Mouse (Mus musculus) left cerebral cortex, postnatal 14 days (tissue): ENCODE results near the gene Fbxl15. TPM values are rescaled to one million over a fixed set of nuclear protein-coding genes. Genes with fewer than 3 reads are reported as not detected.

ENCODE experiments used
- DNase-seq, 2 experiments: peaks; one replicate each; pipeline ENCODE4 v3.0.0; 2021 to 2022; ENCODE audit warnings: low spot score in 2 of 2, mixed read lengths in 1 of 2
- intact Hi-C: fragments of 180-260 bp; cut with DNase I; formaldehyde crosslinking; loops from one replicate; pipeline ENCODE4 v1.15.1; 2025
- total RNA-seq, 2 experiments: library from RNA; stranded (reverse); gene quantifications; 2 replicates each; pipeline ENCODE4 v1.2.3; 2021

Fbxl15 gene
- total RNA-seq, 2 experiments from 2014 or later: 26.4 to 50.4 TPM

DNA sequence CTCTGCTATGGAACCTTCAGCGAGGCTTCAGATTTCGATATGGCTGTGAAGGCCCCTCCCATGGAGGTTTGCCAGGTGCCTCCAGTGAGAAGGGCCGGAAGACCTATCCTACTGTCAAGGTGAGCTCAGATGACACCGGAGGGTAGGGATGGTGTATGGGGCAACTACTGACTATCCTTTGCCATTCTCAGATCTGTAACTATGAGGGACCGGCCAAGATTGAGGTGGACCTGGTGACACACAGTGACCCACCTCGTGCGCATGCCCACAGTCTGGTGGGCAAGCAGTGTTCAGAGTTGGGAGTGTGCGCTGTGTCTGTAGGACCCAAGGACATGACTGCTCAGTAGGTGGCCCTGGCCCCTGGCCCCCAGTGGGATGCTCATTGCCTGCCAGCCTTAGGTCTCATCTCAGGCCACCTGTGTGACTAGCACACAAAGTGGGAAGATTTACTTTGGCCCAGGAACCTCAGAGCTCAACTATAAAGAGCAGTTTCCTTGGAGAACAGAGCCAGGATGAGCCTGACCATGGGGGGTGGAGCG lies 21.2 kb upstream of the Fbxl15 start:
- no peak for DNase-seq
- intact Hi-C loops: loop anchor here (5.0 kb wide), 1 partner anchor 170 kb away; no protein-coding TSS in a partner anchor

DNA sequence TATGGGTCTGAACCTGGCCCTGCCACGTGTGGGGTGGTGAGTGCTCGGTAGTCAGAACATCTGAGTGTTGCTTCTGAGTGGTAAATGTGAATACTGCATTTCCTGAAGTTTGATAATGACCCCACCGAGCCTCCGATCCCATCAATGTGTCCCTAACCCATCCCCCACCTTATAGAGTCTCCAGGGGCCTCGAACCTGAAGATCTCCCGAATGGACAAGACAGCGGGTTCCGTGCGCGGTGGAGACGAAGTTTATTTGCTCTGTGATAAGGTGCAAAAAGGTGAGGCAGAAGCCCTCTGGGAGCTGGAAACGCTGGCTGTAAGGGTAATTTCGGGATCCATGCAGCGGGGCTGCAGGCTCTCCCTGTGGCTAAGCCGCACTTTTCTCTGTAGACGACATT lies 20.2 kb upstream of the Fbxl15 start:
- no peak for DNase-seq
- intact Hi-C loops: loop anchor here (5.0 kb wide), 1 partner anchor 170 kb away; no protein-coding TSS in a partner anchor

DNA sequence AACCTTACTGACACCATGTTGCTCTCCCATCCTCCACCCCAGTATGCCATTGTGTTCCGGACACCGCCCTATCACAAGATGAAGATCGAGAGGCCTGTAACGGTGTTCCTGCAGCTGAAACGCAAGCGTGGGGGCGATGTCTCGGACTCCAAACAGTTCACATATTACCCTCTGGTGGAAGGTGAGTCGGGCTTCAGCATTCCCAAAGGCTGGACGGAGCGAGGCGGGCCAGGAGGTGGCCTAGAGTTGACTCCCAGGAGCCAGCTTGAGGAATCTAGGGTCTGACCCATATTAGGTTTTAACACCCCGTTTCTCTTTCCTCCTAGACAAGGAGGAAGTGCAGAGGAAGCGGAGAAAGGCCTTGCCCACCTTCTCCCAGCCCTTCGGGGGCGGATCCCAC lies 19.7 kb upstream of the Fbxl15 start:
- DNase-seq: no peak
- intact Hi-C loops: loop anchor here (5.0 kb wide), 1 partner anchor 171 kb away; no protein-coding TSS in a partner anchor

DNA sequence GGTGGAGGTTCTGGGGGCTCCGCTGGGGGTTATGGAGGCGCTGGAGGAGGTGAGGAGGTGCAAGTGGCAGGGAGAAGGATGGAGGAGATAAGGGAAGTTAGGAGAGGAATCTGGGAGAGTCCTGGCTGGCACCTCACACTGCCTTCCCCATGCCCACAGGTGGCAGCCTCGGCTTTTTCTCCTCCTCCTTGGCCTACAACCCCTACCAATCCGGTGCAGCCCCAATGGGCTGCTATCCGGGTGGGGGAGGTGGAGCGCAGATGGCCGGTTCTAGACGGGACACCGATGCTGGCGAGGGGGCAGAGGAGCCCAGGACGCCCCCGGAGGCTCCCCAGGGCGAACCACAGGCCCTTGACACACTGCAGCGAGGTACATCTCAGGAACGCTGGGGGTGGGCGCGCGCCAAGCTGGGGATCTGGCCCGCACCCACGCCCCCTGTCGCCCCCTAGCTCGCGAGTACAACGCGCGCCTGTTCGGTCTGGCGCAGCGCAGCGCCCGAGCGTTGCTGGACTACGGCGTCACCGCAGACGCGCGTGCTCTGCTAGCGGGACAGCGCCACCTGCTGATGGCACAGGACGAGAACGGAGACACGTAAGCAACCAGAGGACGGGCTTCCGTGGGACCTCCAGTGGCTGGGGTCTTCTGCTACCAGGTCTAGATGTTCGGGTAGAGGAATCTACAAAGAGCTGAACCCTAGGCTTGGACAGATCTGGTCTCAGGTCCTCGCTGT lies 19.1 kb upstream of the Fbxl15 start:
- peak; percentile 87 to 93 for DNase-seq
- intact Hi-C loops: loop anchor here (5.0 kb wide), 1 partner anchor 172 kb away; no protein-coding TSS in a partner anchor

DNA sequence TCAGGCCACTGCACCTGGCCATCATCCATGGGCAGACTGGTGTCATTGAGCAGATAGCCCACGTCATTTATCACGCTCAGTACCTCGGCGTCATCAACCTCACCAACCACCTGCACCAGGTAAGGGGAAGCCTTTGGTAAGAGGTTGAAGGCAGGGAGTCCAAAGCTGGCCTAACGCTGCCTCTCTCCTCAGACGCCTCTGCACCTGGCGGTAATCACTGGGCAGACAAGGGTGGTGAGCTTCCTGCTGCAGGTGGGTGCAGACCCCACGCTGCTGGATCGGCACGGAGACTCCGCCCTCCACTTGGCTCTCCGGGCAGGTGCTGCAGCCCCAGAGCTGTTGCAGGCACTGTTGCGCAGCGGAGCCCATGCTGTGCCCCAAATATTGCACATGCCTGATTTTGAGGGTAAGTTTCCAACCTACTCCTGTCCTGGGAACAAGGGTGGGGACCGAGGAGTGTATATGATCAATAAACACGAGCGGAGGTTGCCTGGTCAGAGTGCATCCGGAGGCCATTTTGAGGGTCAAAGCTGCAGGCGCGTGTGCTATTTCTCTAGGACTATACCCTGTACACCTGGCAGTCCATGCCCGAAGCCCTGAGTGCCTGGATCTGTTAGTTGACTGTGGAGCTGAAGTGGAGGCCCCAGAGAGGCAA lies 18.2 kb upstream of the Fbxl15 start:
- DNase-seq: no peak
- intact Hi-C loops: loop anchor here (5.0 kb wide), 1 partner anchor 172 kb away; no protein-coding TSS in a partner anchor

DNA sequence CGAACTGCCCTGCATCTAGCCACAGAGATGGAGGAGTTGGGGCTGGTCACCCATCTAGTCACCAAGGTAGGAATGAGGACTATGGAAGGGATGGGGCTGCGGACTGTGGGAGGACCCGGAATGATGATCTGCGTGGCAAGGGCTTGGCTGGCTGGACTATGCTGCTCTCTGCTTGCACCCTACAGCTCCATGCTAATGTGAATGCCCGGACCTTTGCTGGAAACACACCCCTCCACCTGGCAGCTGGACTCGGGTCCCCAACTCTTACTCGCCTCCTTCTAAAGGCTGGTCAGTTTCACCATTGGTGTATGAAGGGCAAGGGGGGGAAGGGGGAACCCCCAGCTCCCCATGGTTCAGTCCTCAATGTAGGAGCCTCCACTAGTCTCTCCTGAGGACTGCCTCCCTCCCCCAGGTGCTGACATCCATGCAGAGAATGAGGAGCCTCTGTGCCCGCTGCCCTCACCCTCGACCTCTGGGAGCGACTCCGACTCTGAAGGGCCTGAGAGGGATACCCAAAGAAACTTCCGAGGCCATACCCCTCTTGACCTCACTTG lies 17.6 kb upstream of the Fbxl15 start:
- no peak for DNase-seq
- intact Hi-C loops: no loop called here

DNA sequence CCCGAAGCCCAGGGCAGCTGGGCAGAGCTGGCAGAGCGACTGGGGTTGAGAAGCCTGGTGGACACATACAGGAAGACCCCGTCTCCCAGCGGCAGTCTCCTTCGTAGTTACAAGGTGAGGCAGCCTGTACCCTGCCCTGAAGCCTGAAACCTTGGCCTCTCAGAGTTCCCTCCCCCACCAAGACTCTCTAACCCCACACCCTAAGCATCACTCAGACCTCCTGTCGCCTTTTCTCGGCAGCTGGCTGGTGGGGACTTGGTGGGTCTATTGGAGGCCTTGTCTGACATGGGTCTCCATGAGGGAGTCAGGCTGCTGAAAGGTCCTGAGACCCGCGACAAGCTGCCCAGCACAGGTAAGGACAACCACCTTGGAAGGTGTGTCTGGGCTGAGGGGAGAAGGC lies 16.6 kb upstream of the Fbxl15 start:
- DNase-seq: no peak

DNA sequence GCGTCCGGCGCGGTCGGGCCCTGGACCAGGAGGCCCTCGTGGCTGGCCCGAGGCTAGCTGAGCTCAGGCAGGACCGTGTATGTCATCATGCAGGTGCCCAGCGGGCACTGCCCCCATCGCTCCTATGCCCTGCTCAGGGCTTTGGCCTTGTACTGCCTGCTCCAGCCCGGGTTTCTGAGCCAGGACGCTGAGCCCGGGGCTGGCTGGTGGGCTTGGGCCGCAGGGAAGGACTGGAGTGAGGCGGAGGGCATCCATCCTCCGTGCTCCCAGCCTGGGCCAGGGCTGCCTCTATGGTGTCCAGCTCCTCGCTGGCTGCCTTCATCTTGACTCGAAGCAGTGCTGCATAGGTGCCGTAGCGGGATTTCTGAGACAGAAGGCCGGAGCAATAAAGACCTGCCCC lies 15.4 kb upstream of the Fbxl15 start:
- DNase-seq: no peak
- intact Hi-C loops: no loop called here

More for the DNA sequence above, 16.6 kb upstream of the Fbxl15 start:
- intact Hi-C loops: no loop called here

DNA sequence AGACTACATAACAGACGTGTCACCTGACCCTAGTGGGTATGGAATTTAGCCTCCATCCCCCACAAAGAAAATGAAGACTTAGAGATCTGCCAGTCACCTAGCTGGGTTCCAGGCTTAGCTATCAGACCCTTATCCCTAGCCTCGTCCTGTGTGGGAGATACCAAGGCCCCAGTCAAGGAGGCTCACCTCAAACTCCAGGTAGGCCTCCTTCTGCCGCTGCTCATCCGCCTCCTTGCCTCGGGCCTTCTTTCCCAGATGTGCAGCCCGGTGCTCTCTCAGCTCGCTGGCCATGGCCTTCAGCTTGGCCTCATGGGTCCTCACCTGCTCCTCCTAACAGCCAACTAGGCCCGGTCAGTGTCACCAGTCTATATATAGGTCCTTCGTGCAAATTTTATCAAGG lies 14.9 kb upstream of the Fbxl15 start:
- intact Hi-C loops: no loop called here
- no peak for DNase-seq

DNA sequence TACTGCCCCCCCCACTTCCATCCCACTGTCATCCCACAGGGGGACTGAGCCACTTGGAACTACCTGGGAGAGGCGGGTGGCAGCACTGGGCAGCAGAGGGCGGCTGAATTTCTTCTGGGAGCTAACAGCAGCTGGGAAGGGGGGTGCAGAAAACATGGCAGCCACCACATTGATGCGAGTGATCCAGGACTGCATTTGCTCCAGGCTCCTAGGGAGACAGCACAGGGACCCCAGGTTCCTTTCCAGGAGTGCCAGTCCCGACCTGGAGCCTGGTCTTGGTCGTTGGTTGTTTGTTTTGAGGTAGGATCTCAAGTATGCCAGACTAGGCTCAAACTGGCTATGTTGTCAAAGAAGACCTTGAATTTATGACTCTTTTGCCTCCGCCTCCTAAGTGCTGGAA lies 14.4 kb upstream of the Fbxl15 start:
- no peak for DNase-seq

DNA sequence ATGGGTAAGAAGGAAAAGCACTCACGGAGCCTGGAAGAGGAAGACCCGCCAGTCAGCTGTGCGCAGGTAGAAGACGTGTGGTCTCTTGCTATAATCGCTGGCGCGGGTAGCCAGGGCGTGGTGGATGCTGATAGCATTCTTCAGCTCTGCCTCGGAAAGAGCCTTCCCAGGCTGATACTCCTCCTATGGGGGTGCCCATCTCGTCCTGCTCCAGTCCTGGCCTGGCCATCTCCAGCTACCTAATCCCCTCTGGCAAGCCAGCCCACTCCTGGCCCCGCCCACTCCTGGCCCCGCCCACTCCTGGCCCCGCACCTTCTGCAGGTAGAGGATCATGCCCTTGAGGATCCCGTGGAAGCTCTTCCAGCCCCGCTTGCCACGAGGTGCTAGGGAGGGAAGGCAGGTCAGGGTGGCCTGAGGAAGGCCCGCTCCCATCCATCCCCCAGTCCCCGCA lies 13.8 kb upstream of the Fbxl15 start:
- no peak for DNase-seq
- intact Hi-C loops: no loop called here

More for the DNA sequence above, 14.4 kb upstream of the Fbxl15 start:
- intact Hi-C loops: no loop called here

DNA sequence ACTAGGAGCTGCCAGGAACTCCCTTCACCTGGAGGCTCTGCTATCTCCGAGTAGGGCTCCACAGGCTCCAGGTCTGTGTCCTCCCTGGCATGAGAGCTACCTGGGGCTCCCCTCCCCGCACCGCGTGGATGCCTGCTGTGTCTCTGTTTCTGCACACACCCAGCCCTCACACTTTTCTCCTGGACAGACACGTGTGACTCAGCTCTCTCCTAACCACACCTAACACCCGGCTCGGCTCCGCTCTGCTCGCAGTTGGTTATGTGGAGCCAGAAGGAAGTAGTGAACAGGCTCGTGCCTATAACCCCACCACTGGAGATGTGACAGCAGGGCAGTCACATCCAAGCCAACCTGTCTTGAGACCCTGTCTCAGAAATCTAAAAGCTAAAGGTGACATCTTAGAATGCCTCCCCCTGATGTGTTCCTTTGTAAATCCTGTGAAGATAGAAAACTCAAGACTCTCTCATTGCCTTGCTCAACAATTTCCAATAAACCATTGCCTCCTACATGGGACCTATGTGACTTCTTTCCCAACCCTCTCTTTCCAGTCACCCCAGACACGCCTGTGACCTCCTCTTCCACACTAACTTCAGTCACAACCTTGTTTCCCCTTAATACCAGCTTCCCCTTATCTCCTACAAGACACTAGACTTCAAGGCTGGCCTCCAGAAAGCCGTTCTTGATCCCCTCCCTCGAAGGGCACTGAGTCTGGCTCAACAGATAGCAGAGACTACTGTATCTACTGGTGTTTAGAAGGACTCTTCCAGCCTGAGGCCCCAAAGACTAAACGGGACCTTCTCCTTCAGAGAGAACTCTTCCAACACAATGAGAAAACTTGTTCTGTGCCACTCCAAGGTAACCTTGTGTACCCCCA lies 12.9 kb upstream of the Fbxl15 start:
- intact Hi-C loops: no loop called here

DNA sequence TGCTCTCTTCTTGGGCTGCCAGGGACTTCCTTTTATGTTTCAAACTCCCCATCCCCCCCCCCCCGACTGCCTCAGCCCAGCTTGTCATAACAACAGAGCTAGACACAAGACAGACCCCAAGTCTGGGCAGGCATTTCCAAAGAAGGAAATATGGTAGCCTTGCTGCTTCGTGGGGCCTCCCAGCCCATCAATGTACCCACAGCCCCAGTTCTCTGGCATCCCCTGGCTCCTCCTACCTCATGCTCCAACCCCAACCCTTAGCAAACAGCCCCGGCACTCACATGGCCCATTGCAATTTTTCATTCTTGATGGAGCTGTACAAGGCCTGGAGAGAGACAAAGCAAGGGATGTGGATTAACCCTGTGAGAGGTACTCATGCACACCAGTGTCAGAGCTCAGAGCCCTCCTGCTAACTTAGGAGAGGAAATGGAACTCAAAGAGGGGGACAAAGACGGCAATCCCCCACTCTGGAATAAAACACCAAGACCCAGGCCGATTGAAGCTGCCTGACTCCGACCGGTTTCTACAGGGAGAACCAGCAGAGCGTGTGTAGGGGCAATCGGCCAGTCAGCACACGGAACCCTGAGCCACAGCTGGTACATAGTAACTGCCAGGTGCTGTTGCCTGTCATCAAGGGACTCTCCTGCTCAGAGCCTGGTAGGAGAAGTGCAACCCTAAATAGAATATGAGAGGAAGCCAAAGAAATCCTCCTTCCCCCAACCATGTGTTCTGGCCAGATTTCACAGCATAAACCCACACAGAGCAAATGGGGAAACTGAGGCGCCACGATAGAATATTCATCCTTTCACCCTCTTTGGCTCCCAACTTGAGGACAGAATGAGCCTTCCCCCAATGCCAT lies 12.0 kb upstream of the Fbxl15 start:
- peak; percentile 12 to 50 for DNase-seq
- intact Hi-C loops: no loop called here

More for the DNA sequence above, 12.9 kb upstream of the Fbxl15 start:
- no peak for DNase-seq

DNA sequence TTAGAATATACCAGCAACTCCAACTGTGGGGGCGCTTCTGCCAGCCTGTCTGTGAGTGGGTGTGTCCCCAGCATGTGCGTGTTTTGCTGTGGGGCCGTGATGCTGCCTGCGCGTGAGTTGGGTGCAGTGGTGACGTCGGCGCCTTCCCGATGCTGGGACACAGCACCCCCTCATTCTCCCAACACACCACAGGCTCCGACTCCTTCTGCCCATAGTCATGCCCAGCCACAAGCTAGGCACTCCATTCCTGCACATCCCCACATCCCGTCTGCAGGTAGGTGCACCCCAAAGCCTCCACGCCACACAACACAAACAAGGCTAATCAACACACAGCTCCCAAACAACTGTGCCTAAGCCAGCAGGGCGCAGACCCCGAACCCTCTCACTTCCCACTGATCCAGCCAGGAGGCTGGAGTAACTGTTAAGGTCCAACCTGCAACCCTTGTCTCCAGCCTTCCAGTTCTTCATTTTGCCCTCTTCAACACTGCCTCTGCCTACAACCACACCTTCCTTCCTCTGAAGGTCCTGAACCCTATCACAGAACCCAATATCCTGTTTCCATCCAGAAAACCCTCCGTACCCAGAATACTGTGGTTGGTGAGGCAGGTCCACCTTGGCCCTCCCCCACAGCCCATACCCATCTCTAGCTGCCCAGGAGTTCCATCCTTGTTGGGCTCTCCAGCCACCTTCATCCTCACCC lies 11.0 kb upstream of the Fbxl15 start:
- peak; percentile 84 to 90 for DNase-seq
- intact Hi-C loops: no loop called here

DNA sequence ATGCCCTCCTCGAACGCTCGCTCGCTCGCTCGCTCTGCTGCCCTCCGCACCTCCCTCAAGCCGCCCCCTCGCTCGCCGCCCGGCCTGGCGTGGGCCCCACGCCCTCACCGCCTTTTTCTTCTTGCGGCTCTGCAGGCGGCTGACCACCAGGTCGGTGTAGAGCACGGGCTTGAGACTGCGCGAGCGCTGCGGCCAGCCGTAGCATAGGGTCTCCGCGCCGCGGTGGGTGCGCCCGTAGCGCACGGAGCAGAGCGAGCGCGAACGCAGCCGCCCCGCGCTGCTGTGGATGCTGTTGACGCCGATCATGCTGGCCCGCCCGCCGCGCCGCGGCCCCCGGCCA lies 10.5 kb upstream of the Fbxl15 start:
- intact Hi-C loops: no loop called here
- peak in 1 of 2 experiments; percentile 10 for DNase-seq

DNA sequence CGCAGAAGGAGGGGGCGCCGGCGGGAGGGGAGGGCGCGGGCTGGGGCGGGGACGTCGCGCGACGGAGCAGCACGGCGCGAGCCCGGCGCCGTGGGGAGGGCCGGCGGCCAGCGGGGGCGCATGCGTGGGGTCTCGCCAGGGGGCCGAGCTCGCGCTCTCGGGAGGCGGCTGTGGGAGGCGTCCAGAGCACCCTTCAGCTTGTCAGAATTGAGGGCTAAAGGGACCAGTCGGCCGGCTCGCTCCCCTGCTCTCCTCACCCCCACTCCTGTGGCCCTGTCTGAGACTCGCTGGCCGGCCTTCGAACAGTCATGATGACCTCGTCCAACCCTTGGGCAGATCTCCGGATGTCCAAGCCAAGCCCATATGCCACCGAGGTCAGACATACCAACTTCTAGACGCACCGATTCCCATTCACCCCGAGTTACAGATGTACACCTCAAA lies 9.9 kb upstream of the Fbxl15 start:
- intact Hi-C loops: no loop called here
- peak in 1 of 2 experiments; percentile 69 for DNase-seq

DNA sequence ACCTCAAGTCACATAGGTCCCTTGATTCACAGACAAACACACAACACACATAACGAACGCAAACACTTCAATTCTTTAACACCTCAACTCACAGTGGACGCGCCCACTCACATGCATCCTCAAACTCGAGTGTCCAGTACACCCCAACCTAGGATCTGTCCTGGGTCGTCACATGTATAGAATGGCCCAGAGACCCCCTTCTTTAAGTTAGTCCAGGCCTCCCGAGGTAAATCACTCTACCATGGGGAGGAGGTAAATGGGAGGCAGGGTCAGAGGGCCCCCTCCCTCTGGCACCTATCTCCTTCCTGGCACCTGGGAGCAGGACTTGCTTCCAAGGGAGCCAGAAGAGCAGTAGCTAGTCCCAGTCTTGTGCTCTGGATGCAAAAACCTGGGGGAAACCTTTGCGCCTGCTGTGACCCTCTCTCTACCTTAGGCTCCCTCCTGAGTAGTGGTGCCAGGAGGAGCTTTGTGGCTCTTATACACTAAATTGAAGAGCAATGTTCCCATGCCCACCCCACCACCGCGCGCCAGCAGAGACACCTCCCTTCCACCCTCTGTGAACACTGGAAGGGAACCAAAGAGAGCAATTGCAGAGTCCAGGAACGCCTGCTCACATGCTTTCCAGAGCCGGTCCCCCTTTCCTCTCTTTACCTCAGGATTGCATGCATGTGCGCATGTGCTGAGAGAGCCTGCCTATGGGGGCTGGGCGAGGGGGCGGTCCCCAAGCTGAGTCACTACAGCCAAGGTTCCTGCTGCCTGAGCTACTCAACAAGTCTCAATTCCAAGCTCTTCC lies 9.2 kb upstream of the Fbxl15 start:
- intact Hi-C loops: no loop called here
- peak; percentile 92 to 97 for DNase-seq
